Mouse (Mus musculus): ENCODE results near the gene AW146154.

GRCm38 (mm10) chr7:41499389-41500049 lies at the start of gene AW146154, which contains the start of gene Gm20449:
- TF ChIP-seq NANOG (IDR thresholded peaks at IDR 0.05; ENCODE audit: borderline replicate concordance, low read length): no peak
- TF ChIP-seq CTCF (conservative IDR thresholded peaks at IDR 0.05; ENCODE audit: low read length): no peak
- no peak for TF ChIP-seq POU5F1 (IDR thresholded peaks at IDR 0.05; ENCODE audit: borderline replicate concordance, low read length)
